Mouse (Mus musculus): ENCODE measurements around the gene Lamb1. TPM values are rescaled to one million over a fixed set of nuclear protein-coding genes. Genes with fewer than 3 reads are reported as not detected.

Gene Lamb1
- polyA plus RNA-seq, 2 experiments, result 67.2 to 76.6 TPM

DNA sequence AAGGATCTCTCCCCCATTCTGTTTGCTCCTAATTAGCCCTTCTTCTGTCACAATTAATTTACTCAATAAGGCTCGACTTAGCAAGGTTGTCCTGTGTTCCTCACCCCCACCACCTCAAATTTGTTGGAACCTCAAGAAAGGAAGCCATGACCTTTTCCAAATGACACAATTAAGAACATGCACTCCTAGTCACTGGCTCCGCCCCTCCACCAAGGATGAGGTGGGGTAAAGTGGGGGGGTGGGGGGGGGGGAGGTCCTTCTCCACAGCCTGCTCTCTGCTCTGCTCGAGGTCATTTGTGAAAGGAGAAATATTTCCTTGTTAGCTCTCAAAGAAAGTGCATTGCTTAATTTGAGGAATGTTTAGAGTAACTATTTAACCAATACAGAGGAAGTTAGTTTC lies 42.3 kb upstream of the Lamb1 start:
- TF ChIP-seq POLR2A (IDR thresholded peaks at IDR 0.05; ENCODE audit: borderline replicate concordance, extremely low read depth, insufficient read depth, insufficient read length), result no peak
- Histone ChIP-seq H3K9ac (ENCODE audit: low read depth, low read length, severe bottlenecking) (no peak overlapping the region), H3K27me3 (ENCODE audit: control insufficient read depth, insufficient read depth, low read length) (no peaks in the 10 kb centered on the region), H3K9me3 (ENCODE audit: control insufficient read depth, low read length) (no peaks in the 10 kb centered on the region), H3K4me1 (ENCODE audit: control insufficient read depth, insufficient read depth, low read length) (peaks cover 7% of the 10 kb centered on the region), H3K4me2 (replicated peaks; ENCODE audit: low read depth, low read length, severe bottlenecking) (no peak overlapping the region), H3K27ac (replicated peaks; ENCODE audit: low read depth, low read length) (no peak overlapping the region), H3K36me3 (ENCODE audit: control insufficient read depth, insufficient read depth, low read length) (no peaks in the 10 kb centered on the region), H3K4me3 (replicated peaks; ENCODE audit: low read length) (no peak overlapping the region)
- WGBS, result 32% methylated on average over 3 of the region's 3 CpGs
- DNase-seq (ENCODE audit: low spot score), result no peak
- ATAC-seq (ENCODE audit: low FRiP score, low read depth), result no peak

GRCm38 (mm10) chr12:31225451-31225850 lies 39.6 kb upstream of the Lamb1 start:
- Histone ChIP-seq H3K36me3 (ENCODE audit: control insufficient read depth, insufficient read depth, low read length) (no peaks in the 10 kb centered on the region), H3K27ac (replicated peaks; ENCODE audit: low read depth, low read length) (no peak overlapping the region), H3K4me3 (replicated peaks; ENCODE audit: low read length) (no peak overlapping the region), H3K4me1 (ENCODE audit: control insufficient read depth, insufficient read depth, low read length) (0 out of 2 replicates have a peak, but pooled peaks cover 2% of the 10 kb centered on the region), H3K9me3 (ENCODE audit: control insufficient read depth, low read length) (no peaks in the 10 kb centered on the region), H3K4me2 (replicated peaks; ENCODE audit: low read depth, low read length, severe bottlenecking) (no peak overlapping the region), H3K27me3 (ENCODE audit: control insufficient read depth, insufficient read depth, low read length) (no peaks in the 10 kb centered on the region), H3K9ac (ENCODE audit: low read depth, low read length, severe bottlenecking) (no peak overlapping the region)
- DNase-seq (ENCODE audit: low spot score), result no peak
- no peak for TF ChIP-seq POLR2A (IDR thresholded peaks at IDR 0.05; ENCODE audit: borderline replicate concordance, extremely low read depth, insufficient read depth, insufficient read length)
- WGBS, result 54% methylated on average over 8 of the region's 8 CpGs
- ATAC-seq (ENCODE audit: low FRiP score, low read depth), result no peak

- ATAC-seq (ENCODE audit: low FRiP score, low read depth) (no peak), DNase-seq (ENCODE audit: low spot score) (no peak)
- Histone ChIP-seq H3K36me3 (ENCODE audit: control insufficient read depth, insufficient read depth, low read length) (no peaks in the 10 kb centered on the region), H3K27me3 (ENCODE audit: control insufficient read depth, insufficient read depth, low read length) (no peaks in the 10 kb centered on the region), H3K9me3 (ENCODE audit: control insufficient read depth, low read length) (no peaks in the 10 kb centered on the region), H3K4me1 (ENCODE audit: control insufficient read depth, insufficient read depth, low read length) (peaks cover 2% of the 10 kb centered on the region; the same call in 1 of the 2 replicates), H3K9ac (ENCODE audit: low read depth, low read length, severe bottlenecking) (no peak overlapping the region), H3K27ac (replicated peaks; ENCODE audit: low read depth, low read length) (no peak overlapping the region), H3K4me3 (replicated peaks; ENCODE audit: low read length) (no peak overlapping the region), H3K4me2 (replicated peaks; ENCODE audit: low read depth, low read length, severe bottlenecking) (no peak overlapping the region)
- whole genome bisulfite sequencing, result 78% methylated on average over 3 of the region's 3 CpGs
- TF ChIP-seq POLR2A (IDR thresholded peaks at IDR 0.05; ENCODE audit: borderline replicate concordance, extremely low read depth, insufficient read depth, insufficient read length), result no peak
These were observed 37.9 kb upstream of the Lamb1 start for GRCm38 (mm10) chr12:31227167-31227566.

DNA sequence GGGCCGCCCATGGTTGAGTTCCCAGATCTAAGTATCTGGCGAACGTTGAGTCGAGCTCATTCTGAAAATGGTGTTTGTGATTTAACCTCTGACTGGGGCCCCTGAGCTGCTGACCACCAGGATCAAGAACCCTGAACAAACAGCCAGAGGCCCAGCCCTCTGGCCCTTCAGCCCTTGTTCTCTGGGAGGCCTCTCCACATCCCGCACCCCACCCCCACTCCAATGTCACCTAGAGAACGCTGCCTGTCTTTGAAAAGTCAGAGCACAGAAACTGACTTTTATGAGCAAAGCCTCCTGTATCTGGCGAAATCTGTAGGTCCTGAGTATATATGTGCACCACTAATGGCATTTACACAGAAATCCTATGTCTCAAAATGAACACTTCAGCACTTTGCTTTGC lies 36.2 kb upstream of the Lamb1 start:
- Histone ChIP-seq H3K4me3 (replicated peaks; ENCODE audit: low read length) (no peak overlapping the region), H3K27ac (replicated peaks; ENCODE audit: low read depth, low read length) (no peak overlapping the region), H3K27me3 (ENCODE audit: control insufficient read depth, insufficient read depth, low read length) (no peaks in the 10 kb centered on the region), H3K36me3 (ENCODE audit: control insufficient read depth, insufficient read depth, low read length) (no peaks in the 10 kb centered on the region), H3K9ac (ENCODE audit: low read depth, low read length, severe bottlenecking) (no peak overlapping the region), H3K4me1 (ENCODE audit: control insufficient read depth, insufficient read depth, low read length) (peaks cover 4% of the 10 kb centered on the region), H3K9me3 (ENCODE audit: control insufficient read depth, low read length) (no peaks in the 10 kb centered on the region), H3K4me2 (replicated peaks; ENCODE audit: low read depth, low read length, severe bottlenecking) (no peak overlapping the region)
- WGBS, result 55% methylated on average over 7 of the region's 7 CpGs
- no peak for TF ChIP-seq POLR2A (IDR thresholded peaks at IDR 0.05; ENCODE audit: borderline replicate concordance, extremely low read depth, insufficient read depth, insufficient read length)
- DNase-seq (ENCODE audit: low spot score), result no peak
- ATAC-seq (ENCODE audit: low FRiP score, low read depth), result no peak

DNA sequence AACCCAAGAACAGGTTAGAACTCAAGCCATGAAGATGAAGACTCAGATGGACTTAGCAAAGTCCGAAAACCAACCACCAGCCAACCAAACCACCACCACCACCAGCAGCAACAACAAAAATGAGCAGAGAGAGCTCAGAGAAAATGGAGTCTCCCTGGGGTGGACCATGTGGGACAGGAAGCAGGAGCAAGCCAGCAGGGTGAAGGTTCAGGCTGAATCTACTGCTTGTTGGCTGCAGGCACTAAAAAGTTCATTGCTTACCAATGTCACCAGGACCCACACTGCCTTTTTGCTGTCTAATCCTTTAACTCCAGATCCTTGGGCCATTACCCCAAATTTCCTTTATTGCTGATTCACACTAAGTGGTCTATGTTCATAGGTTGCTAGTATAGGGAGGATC lies 32.4 kb upstream of the Lamb1 start:
- Histone ChIP-seq H3K4me1 (ENCODE audit: control insufficient read depth, insufficient read depth, low read length) (peaks cover 12% of the 10 kb centered on the region), H3K27ac (replicated peaks; ENCODE audit: low read depth, low read length) (no peak overlapping the region), H3K9me3 (ENCODE audit: control insufficient read depth, low read length) (no peaks in the 10 kb centered on the region), H3K36me3 (ENCODE audit: control insufficient read depth, insufficient read depth, low read length) (no peaks in the 10 kb centered on the region), H3K4me2 (replicated peaks; ENCODE audit: low read depth, low read length, severe bottlenecking) (no peak overlapping the region), H3K27me3 (ENCODE audit: control insufficient read depth, insufficient read depth, low read length) (no peaks in the 10 kb centered on the region), H3K9ac (ENCODE audit: low read depth, low read length, severe bottlenecking) (no peak overlapping the region), H3K4me3 (replicated peaks; ENCODE audit: low read length) (no peak overlapping the region)
- 96% methylated on average over 1 of the region's 1 CpGs for WGBS
- DNase-seq (ENCODE audit: low spot score) (no peak), ATAC-seq (ENCODE audit: low FRiP score, low read depth) (no peak)
- no peak for TF ChIP-seq POLR2A (IDR thresholded peaks at IDR 0.05; ENCODE audit: borderline replicate concordance, extremely low read depth, insufficient read depth, insufficient read length)

GRCm38 (mm10) chr12:31235018-31235417 lies 30.0 kb upstream of the Lamb1 start:
- Histone ChIP-seq H3K9me3 (ENCODE audit: control insufficient read depth, low read length) (no peaks in the 10 kb centered on the region), H3K27me3 (ENCODE audit: control insufficient read depth, insufficient read depth, low read length) (no peaks in the 10 kb centered on the region), H3K9ac (ENCODE audit: low read depth, low read length, severe bottlenecking) (no peak overlapping the region), H3K27ac (replicated peaks; ENCODE audit: low read depth, low read length) (no peak overlapping the region), H3K4me3 (replicated peaks; ENCODE audit: low read length) (no peak overlapping the region), H3K4me2 (replicated peaks; ENCODE audit: low read depth, low read length, severe bottlenecking) (no peak overlapping the region), H3K4me1 (ENCODE audit: control insufficient read depth, insufficient read depth, low read length) (peaks cover 12% of the 10 kb centered on the region), H3K36me3 (ENCODE audit: control insufficient read depth, insufficient read depth, low read length) (no peaks in the 10 kb centered on the region)
- no peak for DNase-seq (ENCODE audit: low spot score)
- ATAC-seq (ENCODE audit: low FRiP score, low read depth), result no peak
- WGBS, result 93% methylated on average over 6 of the region's 6 CpGs
- TF ChIP-seq POLR2A (IDR thresholded peaks at IDR 0.05; ENCODE audit: borderline replicate concordance, extremely low read depth, insufficient read depth, insufficient read length), result no peak
